Mouse (Mus musculus): ENCODE data around the gene Dhx16.

DNA sequence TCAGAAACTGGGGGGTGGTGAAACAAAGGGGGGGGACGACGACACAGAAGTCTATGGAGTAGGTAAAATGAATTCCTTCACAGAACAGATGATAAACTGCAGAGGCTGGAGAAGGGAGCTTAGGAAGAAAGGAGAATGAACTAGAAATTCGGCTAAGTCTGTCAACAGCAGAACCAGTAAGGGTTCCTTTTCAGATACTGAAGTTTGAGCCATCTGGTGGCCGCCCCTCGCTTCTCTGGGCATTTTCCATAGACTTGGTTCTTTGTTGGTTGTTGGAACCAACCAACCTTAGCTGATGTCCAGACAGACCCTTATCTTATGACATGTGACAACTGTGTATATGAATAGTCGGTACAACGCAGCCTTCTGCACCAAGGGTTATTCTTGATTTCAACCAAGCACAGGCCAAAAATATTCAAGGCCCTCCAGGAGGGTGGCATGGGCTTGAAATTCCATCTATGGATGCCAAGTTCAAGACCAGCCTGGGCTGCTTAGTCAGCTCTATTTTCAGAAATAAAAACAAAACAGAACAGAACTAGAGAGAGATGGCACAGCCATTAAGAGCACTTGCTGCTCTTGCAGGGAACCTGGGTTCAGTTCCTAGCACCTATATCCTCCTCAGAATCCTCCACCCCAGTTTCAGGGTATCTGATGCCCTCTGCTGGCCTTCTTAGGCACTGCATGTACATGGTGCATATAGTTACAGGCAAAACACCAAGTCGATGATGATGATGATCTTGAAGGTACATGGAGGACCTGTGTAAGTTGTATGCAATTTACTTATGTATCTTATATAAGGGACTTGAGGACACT lies 8.5 kb upstream of the Dhx16 start:
- peak; percentile 38 for TF ChIP-seq CTCF (IDR thresholded peaks at IDR 0.05; ENCODE audit: insufficient read depth, low read length)
- no peak for TF ChIP-seq POLR2A (IDR thresholded peaks at IDR 0.05; ENCODE audit: borderline replicate concordance, extremely low read depth, low read depth, low read length)
